Mouse (Mus musculus) thymus, adult 2 months (tissue): ENCODE results near the gene Ccdc146. TPM values are rescaled to one million over a fixed set of nuclear protein-coding genes. Genes with fewer than 3 reads are reported as not detected.

Source experiments
- DNase-seq: peaks from one replicate; pipeline ENCODE4 v3.0.0; 2021
- H3K27ac ChIP-seq: fragments of 200-500 bp; 2 replicates; pipeline ENCODE4 v1.5.1; 2012; ENCODE audit warnings: low read length, control low read depth; ENCODE audit not compliant: control insufficient read depth, insufficient read depth
- H3K27me3 ChIP-seq: fragments of 200-500 bp; 2 replicates; pipeline ENCODE4 v1.6.1; 2012; ENCODE audit warnings: mild to moderate bottlenecking, low read length, moderate library complexity, mixed read lengths; ENCODE audit not compliant: control insufficient read depth, insufficient read depth
- H3K36me3 ChIP-seq: fragments of 200-500 bp; 2 replicates; pipeline ENCODE4 v1.6.1; 2012; ENCODE audit warnings: mild to moderate bottlenecking, low read length, moderate library complexity; ENCODE audit not compliant: control insufficient read depth, insufficient read depth
- H3K4me1 ChIP-seq: fragments of 200-500 bp; replicated peaks from 2 replicates; pipeline ENCODE4 v1.6.1; 2012; ENCODE audit warnings: low read length; ENCODE audit not compliant: control insufficient read depth, insufficient read depth
- H3K4me3 ChIP-seq: fragments of 200-500 bp; 2 replicates; pipeline ENCODE4 v1.5.1; 2012; ENCODE audit warnings: mild to moderate bottlenecking, low read length, control low read depth, moderate library complexity; ENCODE audit not compliant: control insufficient read depth, insufficient read depth
- CTCF ChIP-seq: fragments of 200-500 bp; IDR thresholded peaks from 2 replicates; pipeline ENCODE4 v1.5.1; 2012; ENCODE audit warnings: mild to moderate bottlenecking, control low read depth, low read length, moderate library complexity, borderline replicate concordance; ENCODE audit not compliant: control insufficient read depth, poor library complexity, insufficient read depth; ENCODE audit errors: extremely low read depth
- POLR2A ChIP-seq: fragments of 200-500 bp; IDR thresholded peaks from 2 replicates; pipeline ENCODE4 v1.6.1; 2012; ENCODE audit warnings: mild to moderate bottlenecking, low read length, control low read depth, moderate library complexity; ENCODE audit not compliant: control insufficient read depth, poor library complexity, insufficient read depth; ENCODE audit errors: extremely low read depth
- WGBS: fragments of 180-500 bp; shearing (Covaris S2); methylation state at CpG from one replicate; pipeline ENCODE4 v1.1.7; 2018; 5-methylcytosine and 5-hydroxymethylcytosine counted together
- polyA plus RNA-seq: library from polyadenylated mRNA; depleted of rRNA; stranded (reverse); fragments of >200 nt; gene quantifications from 2 replicates; pipeline ENCODE4 v1.2.3, GENCODE M21; 2012; rRNA removed

The Ccdc146 gene
- polyA plus RNA-seq, 1 experiment, result not detected

GRCm38 (mm10) chr5:21245241-21245640 lies 179.2 kb downstream of the Ccdc146 start:
- Histone ChIP-seq H3K27ac (no peak overlapping the region), H3K4me3 (no peak overlapping the region), H3K4me1 (no peaks in the 10 kb centered on the region), H3K36me3 (no peaks in the 10 kb centered on the region), H3K27me3 (no peaks in the 10 kb centered on the region)
- TF ChIP-seq CTCF, result no peak
- no peak for TF ChIP-seq POLR2A
- no peak for DNase-seq
- 100% methylated on average over 1 of the region's 1 CpGs for WGBS

- Histone ChIP-seq H3K27me3 (no peaks in the 10 kb centered on the region), H3K4me3 (no peak overlapping the region), H3K27ac (no peak overlapping the region), H3K4me1 (no peaks in the 10 kb centered on the region), H3K36me3 (no peaks in the 10 kb centered on the region)
- no peak for DNase-seq
- 95% methylated on average over 1 of the region's 1 CpGs for WGBS
- TF ChIP-seq CTCF (no peak), POLR2A (no peak)
Measured at GRCm38 (mm10) chr5:21244575-21244974, 179.9 kb downstream of the Ccdc146 start.

Other genes with a start within 250 kb of the Ccdc146 start
- gene Gsap, start 238.4 kb downstream of the Ccdc146 start, polyA plus RNA-seq, result 3.2 and 4.3 TPM in 2 replicates
- gene Fgl2, start 52.0 kb downstream of the Ccdc146 start, polyA plus RNA-seq, result 4.2 and 5.4 TPM in 2 replicates
- 1.7 and 1.8 TPM in 2 replicates for gene Fam185a, start 281 bp upstream of the Ccdc146 start, polyA plus RNA-seq
- gene Lrrc17, start 118.9 kb upstream of the Ccdc146 start, polyA plus RNA-seq, result 1.6 and 2.0 TPM in 2 replicates
- 0.09 and 0.12 TPM in 2 replicates for gene Fbxl13, start 221.0 kb upstream of the Ccdc146 start, polyA plus RNA-seq
- gene Armc10, start 221.1 kb upstream of the Ccdc146 start, polyA plus RNA-seq, result 44.6 and 56.0 TPM in 2 replicates